Mouse (Mus musculus): ENCODE results near the gene Cass4.

- peak; percentile 65 for TF ChIP-seq CTCF (IDR thresholded peaks at IDR 0.05; ENCODE audit: low read depth, low read length)
- TF ChIP-seq GATA1 (IDR thresholded peaks at IDR 0.05; ENCODE audit: borderline replicate concordance, low read length): no peak
- no peak for TF ChIP-seq GATA2 (IDR thresholded peaks at IDR 0.05; ENCODE audit: borderline replicate concordance, low read depth, low read length)
- TF ChIP-seq POLR2AphosphoS5 (IDR thresholded peaks at IDR 0.05; ENCODE audit: insufficient replicate concordance, low read depth, low read length): no peak
- TF ChIP-seq TAL1 (conservative IDR thresholded peaks at IDR 0.05; ENCODE audit: low read depth, low read length): no peak
These were observed 84.3 kb downstream of the Cass4 start for GRCm38 (mm10) chr2:172477860-172478259.

Measured in G1E (cell line).